Mouse (Mus musculus) heart, adult 2 months (tissue): Measurements from ENCODE around the gene Hipk2. TPM values are rescaled to one million over a fixed set of nuclear protein-coding genes. Genes with fewer than 3 reads are reported as not detected.
"Not testable (repeated sequence)": the region's sequence is repeated elsewhere in the genome, so short reads cannot be mapped to it uniquely, and the experiment has no call there.

ENCODE experiments used
- DNase-seq, 2 experiments: peaks; one replicate each; pipeline ENCODE4 v3.0.0; 2021
- H3K27ac ChIP-seq: fragments of 200-600 bp; 2 replicates; pipeline ENCODE4 v1.8.1; 2022
- H3K27me3 ChIP-seq: fragments of 200-500 bp; 2 replicates; pipeline ENCODE4 v1.6.1; 2012; ENCODE audit warnings: mild to moderate bottlenecking, low read length, inconsistent platforms, mixed read lengths; ENCODE audit not compliant: control insufficient read depth, insufficient read depth
- H3K36me3 ChIP-seq: fragments of 200-500 bp; 2 replicates; pipeline ENCODE4 v1.6.1; 2012; ENCODE audit warnings: low read length, inconsistent platforms; ENCODE audit not compliant: control insufficient read depth, insufficient read depth
- H3K4me1 ChIP-seq: fragments of 200-500 bp; 2 replicates; pipeline ENCODE4 v1.6.1; 2011; ENCODE audit warnings: low read length; ENCODE audit not compliant: control insufficient read depth, insufficient read depth
- H3K4me3 ChIP-seq: fragments of 200-600 bp; 2 replicates; pipeline ENCODE4 v1.8.1; 2022
- H3K79me2 ChIP-seq: fragments of 200-500 bp; replicated peaks from 2 replicates; pipeline ENCODE4 v1.6.1; 2012; ENCODE audit warnings: mild to moderate bottlenecking, inconsistent platforms, low read length, moderate library complexity, mixed read lengths; ENCODE audit not compliant: control insufficient read depth, insufficient read depth
- H3K9ac ChIP-seq: fragments of 200-500 bp; 2 replicates; pipeline ENCODE4 v1.6.1; 2012; ENCODE audit warnings: low read depth, mild to moderate bottlenecking, control low read depth, inconsistent platforms, low read length, mixed read lengths
- CTCF ChIP-seq: fragments of 200-600 bp; IDR thresholded peaks from 2 replicates; pipeline ENCODE4 v1.8.1; 2022; ENCODE audit warnings: antibody characterized with exemption, mild to moderate bottlenecking, moderate library complexity
- EP300 ChIP-seq: fragments of 200-500 bp; IDR thresholded peaks from 2 replicates; pipeline ENCODE4 v1.6.1; 2011; ENCODE audit warnings: low read depth, low read length, control low read depth; ENCODE audit not compliant: insufficient read depth
- POLR2A ChIP-seq: fragments of 200-500 bp; IDR thresholded peaks from 2 replicates; pipeline ENCODE4 v1.6.1; 2011; ENCODE audit warnings: mild to moderate bottlenecking, low read depth, low read length, control low read depth; ENCODE audit not compliant: insufficient read depth
- WGBS: fragments of 180-500 bp; shearing (Covaris S2); methylation state at CpG from one replicate; pipeline ENCODE4 v1.1.7; 2018; 5-methylcytosine and 5-hydroxymethylcytosine counted together
- intact Hi-C: fragments of 180-260 bp; cut with DNase I; formaldehyde crosslinking; loops from one replicate; pipeline ENCODE4 v1.15.1; 2025
- polyA plus RNA-seq: library from polyadenylated mRNA; depleted of rRNA; stranded (reverse); fragments of >200 nt; gene quantifications from 2 replicates; pipeline ENCODE4 v1.2.3, GENCODE M21; 2012
- total RNA-seq, 2 experiments: library from RNA; stranded (reverse); gene quantifications; 2 replicates each; pipeline ENCODE4 v1.2.3; 2021

Gene Hipk2
- total and polyA plus RNA-seq, 3 experiments: 35.9 to 98.5 (median 91.0) TPM

DNA sequence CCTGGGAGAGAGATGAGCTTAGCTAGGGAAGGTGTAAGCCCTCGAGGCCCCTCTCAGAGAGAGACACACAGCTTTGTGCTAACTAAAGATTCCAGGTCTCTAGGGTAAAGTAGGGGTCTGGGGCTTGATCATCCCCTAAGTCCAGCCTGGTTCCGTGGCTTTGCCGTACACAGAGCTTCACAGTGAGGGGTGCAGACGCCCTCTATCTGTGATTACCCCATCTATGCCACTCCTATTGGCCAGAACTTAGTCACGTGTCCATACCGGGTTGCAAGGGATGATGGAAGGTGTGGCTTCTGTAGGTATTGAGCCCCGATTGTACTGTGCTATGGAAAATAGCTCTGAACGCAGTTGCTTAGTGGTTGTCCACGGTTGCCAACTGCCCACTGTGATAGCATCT, 198.3 kb downstream of the Hipk2 start:
- intact Hi-C loops: no loop called here
- WGBS: 76% methylated on average over 9 of the region's 9 CpGs
- no peak overlapping the region for H3K27ac ChIP-seq
- no peaks in the 10 kb centered on the region for H3K27me3 ChIP-seq
- no peaks in the 10 kb centered on the region for H3K36me3 ChIP-seq
- TF ChIP-seq CTCF: no peak
- no peak for TF ChIP-seq POLR2A
- no peaks in the 10 kb centered on the region for H3K4me1 ChIP-seq
- H3K9ac ChIP-seq: no peak overlapping the region
- no peak for DNase-seq
- H3K79me2 ChIP-seq: no peaks in the 10 kb centered on the region
- H3K4me3 ChIP-seq: no peak overlapping the region

DNA sequence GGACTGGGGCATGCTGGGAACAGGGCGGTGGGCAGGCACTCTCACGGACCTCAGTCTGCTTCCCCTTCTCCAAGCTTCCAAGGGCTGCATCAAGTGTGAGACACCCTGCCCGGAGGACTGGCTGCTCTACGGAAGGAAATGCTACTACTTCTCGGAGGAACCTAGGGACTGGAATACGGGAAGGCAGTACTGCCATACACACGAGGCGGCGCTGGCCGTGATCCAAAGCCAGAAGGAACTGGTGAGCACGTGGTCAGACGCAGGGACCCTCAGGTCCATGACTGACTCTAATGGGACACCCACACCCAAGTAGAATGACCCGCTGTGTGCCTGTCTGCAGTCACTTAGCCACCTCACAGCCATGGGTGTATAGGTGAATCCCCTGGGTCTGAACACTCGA, 199.2 kb downstream of the Hipk2 start:
- no peaks in the 10 kb centered on the region for H3K27me3 ChIP-seq
- no peak for DNase-seq

DNA sequence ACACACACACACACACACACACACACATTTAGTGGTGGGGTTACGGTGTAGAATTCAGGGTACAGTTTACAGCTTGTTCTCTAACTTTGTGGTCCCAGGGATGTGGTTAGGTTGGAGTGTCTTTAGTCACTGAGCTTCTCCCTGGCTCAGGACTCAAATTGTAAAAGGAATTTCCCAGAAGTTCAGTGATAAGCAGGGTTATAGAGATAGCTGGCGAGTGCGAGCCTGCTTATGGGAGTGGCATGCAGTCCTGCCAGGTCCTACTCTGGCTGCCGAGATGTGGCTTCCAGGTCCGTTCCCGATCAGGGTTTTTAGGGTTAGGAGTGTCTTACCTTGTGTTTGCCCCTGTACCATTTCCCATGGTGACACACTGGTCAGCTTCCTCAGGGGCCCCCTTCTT, 199.7 kb downstream of the Hipk2 start:
- no peaks in the 10 kb centered on the region for H3K36me3 ChIP-seq
- no peaks in the 10 kb centered on the region for H3K4me1 ChIP-seq
- DNase-seq: no peak
- no peak overlapping the region for H3K4me3 ChIP-seq
- H3K27me3 ChIP-seq: no peaks in the 10 kb centered on the region
- intact Hi-C loops: no loop called here
- H3K79me2 ChIP-seq: no peaks in the 10 kb centered on the region
- TF ChIP-seq CTCF: no peak
- TF ChIP-seq EP300: no peak
- no peak for TF ChIP-seq POLR2A
- H3K9ac ChIP-seq: no peak overlapping the region
- H3K27ac ChIP-seq: no peak overlapping the region
- 34% methylated on average over 6 of the region's 6 CpGs for WGBS

More for the DNA sequence above, 199.2 kb downstream of the Hipk2 start:
- H3K36me3 ChIP-seq: no peaks in the 10 kb centered on the region
- intact Hi-C loops: no loop called here
- 58% methylated on average over 14 of the region's 14 CpGs for WGBS
- TF ChIP-seq POLR2A (no peak), CTCF (no peak), EP300 (no peak)
- H3K9ac ChIP-seq: no peak overlapping the region
- H3K79me2 ChIP-seq: no peaks in the 10 kb centered on the region
- no peak overlapping the region for H3K4me3 ChIP-seq
- H3K4me1 ChIP-seq: no peaks in the 10 kb centered on the region
- no peak overlapping the region for H3K27ac ChIP-seq

DNA sequence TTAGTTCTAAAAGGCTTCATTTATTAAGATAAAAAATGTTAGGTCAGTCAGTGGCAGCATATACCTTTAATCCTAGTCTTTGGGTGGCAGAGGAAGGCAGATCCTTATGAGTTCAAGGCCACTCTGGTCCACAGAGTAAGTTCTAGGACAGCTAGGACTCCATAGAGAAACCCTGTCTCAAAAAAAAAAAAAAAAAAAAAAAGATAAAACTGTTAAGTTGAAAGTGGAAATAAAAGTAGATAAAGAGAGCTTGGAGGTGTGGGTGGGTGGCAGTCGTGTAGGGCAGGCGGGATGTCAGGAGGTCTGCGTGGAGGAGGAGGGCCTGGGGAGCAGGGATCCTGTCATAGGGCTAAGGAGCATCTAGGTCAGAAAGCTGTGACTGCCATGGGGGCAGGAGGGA, 204.0 kb downstream of the Hipk2 start:
- Histone ChIP-seq H3K27me3 (no peaks in the 10 kb centered on the region), H3K4me1 (no peaks in the 10 kb centered on the region), H3K9ac (no peak overlapping the region), H3K79me2 (no peaks in the 10 kb centered on the region), H3K36me3 (no peaks in the 10 kb centered on the region), H3K27ac (no peak overlapping the region), H3K4me3 (no peak overlapping the region)
- TF ChIP-seq EP300 (no peak), POLR2A (no peak), CTCF (no peak)
- intact Hi-C loops: no loop called here
- no peak for DNase-seq
- WGBS: 78% methylated on average over 3 of the region's 3 CpGs

DNA sequence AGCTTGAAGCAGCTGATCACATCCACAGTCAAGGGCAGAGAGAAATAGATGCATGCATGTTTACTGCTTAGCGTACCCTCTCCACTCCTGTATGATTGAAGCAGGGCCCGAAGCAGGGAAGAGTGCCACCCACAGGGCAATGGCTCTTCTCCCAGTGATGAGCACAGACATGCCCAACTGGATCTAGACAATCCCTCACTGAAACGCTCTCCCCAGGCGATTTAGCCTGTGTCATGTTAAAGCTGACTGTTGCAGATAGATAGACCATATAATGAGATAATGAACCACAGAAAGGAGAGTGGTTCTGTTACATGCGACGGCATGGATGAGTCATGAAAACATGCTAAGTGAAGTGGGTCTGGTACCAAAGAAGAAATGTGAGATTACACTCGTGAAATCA, 204.7 kb downstream of the Hipk2 start:
- no peak overlapping the region for H3K4me3 ChIP-seq
- H3K4me1 ChIP-seq: no peaks in the 10 kb centered on the region
- no peak for TF ChIP-seq EP300
- TF ChIP-seq CTCF: no peak
- no peak for TF ChIP-seq POLR2A
- no peak for DNase-seq
- intact Hi-C loops: no loop called here
- H3K27ac ChIP-seq: no peak overlapping the region
- H3K9ac ChIP-seq: no peak overlapping the region
- no peaks in the 10 kb centered on the region for H3K36me3 ChIP-seq
- H3K27me3 ChIP-seq: no peaks in the 10 kb centered on the region
- H3K79me2 ChIP-seq: no peaks in the 10 kb centered on the region
- WGBS: 90% methylated on average over 7 of the region's 7 CpGs

DNA sequence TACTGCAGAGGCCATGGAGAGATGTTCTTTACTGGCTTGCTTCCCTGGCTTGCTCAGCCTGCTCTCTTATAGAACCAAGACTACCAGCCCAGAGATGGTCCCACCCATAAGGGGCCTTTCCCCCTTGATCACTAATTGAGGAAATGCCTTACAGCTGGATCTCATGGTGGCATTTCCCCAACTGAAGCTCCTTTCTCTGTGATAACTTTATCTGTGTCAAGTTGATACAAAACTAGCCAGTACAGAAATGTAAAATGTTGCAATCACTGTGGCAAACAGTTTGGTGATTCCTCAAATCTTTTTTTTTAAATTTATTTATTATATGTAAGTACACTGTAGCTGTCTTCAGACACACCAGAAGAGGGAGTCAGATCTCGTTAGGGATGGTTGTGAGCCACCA, 205.5 kb downstream of the Hipk2 start:
- DNase-seq, H3K4me1 ChIP-seq, intact Hi-C loops, H3K9ac ChIP-seq, H3K27me3 ChIP-seq, H3K27ac ChIP-seq, H3K36me3 ChIP-seq, H3K4me3 ChIP-seq, H3K79me2 ChIP-seq: not testable (repeated sequence)
- WGBS: 95% methylated on average over 1 of the region's 1 CpGs

DNA sequence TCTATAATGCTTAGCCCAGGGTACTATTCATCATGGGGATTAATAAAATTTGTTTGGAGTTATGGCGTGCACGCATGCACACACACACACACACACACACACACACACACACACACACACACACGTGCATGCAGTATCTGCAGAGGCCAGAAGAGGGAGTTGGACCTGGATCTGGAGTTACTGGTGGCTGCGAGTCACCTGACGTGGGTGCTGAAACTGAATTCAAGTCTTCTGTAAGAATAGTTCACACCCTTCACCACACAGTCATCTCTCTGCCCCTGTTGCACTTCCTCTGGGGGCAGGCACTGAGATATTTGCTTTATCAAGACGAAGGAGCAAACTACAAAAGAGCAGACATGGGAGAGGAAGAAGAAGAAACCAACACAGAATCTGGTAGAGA, 206.4 kb downstream of the Hipk2 start:
- WGBS: 76% methylated on average over 6 of the region's 6 CpGs
- Histone ChIP-seq H3K9ac (no peak overlapping the region), H3K79me2 (no peaks in the 10 kb centered on the region), H3K4me1 (no peaks in the 10 kb centered on the region), H3K27me3 (no peaks in the 10 kb centered on the region), H3K4me3 (no peak overlapping the region), H3K27ac (no peak overlapping the region), H3K36me3 (no peaks in the 10 kb centered on the region)
- no peak for TF ChIP-seq POLR2A
- DNase-seq: no peak
- intact Hi-C loops: no loop called here
